Mouse (Mus musculus) activated CD4-positive, CD25-positive, alpha-beta regulatory T cell, adult 9 weeks (primary cell): ENCODE data around the gene Rpl18. TPM values are rescaled to one million over a fixed set of nuclear protein-coding genes. Genes with fewer than 3 reads are reported as not detected.

ENCODE experiments used
- polyA plus RNA-seq: library from polyadenylated mRNA; unstranded; fragments of 100-300 nt; shearing (Covaris generic); gene quantifications from one replicate; pipeline ENCODE4 v1.2.1, GENCODE M21; 2017

The Rpl18 gene
- 1,812 TPM for polyA plus RNA-seq

GRCm38 (mm10) chr7:45715090-45715708, at the start of gene Rpl18:
Gene Rpl18 (plus strand): TSS chr7:45715457.

GRCm38 (mm10) chr7:45666161-45666560, 49.1 kb upstream of the Rpl18 start, which contains the start of gene Fut2:
Gene Fut2 (minus strand): TSS chr7:45666394.

GRCm38 (mm10) chr7:45683396-45684050, 31.7 kb upstream of the Rpl18 start, which contains the start of gene Ntn5:
Gene Ntn5 (plus strand): TSS chr7:45684022.

DNA sequence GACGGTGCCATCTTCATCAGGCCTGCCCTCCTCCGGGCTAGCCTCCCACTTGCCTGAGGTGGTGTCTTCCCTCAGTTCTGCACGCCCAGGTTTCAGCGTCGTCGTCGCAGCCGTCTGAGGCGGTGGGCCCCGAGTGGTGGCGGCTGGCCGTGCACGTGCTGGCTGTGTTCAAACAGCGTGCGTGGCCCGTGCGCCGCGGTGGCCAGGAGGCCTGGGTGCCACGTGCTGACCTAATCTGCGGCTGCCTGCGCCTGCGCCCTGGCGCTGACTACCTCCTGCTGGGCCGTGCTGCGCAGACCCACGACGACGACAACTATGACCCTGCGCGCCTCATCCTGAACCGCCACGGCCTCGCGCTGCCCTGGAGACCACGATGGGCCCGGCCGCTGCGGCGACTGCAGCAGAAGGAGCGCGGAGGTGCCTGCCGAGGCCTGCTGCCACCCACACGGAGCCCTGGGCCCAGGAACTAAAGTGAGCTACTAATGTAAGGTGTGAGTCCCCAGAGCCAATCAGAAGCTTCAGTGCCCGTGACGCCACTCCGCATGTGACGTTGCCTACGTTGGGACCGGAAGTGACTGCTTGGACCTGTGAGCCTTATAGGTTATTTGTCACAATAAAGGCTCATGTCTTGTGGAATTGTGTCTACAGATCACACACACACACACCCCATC, 21.2 kb upstream of the Rpl18 start, which contains the start of gene Sec1:
TSS of gene Sec1 (minus strand) at position 482 of the 671 bp plus-strand sequence.

GRCm38 (mm10) chr7:45699523-45700141, 15.6 kb upstream of the Rpl18 start, which contains the start of gene Car11:
Gene Car11 (plus strand): TSS chr7:45699843.

GRCm38 (mm10) chr7:45704730-45705442, 10.4 kb upstream of the Rpl18 start, which contains the start of gene Dbp:
Gene Dbp (plus strand): TSS chr7:45705088.

GRCm38 (mm10) chr7:45717918-45718297, 2.7 kb downstream of the Rpl18 start, which contains the start of gene Sphk2:
Gene Sphk2 (minus strand): TSS chr7:45718002.

GRCm38 (mm10) chr7:45720413-45721233, 5.4 kb downstream of the Rpl18 start, which contains the start of gene Fam83e:
Gene Fam83e (plus strand): TSS chr7:45721212.

DNA sequence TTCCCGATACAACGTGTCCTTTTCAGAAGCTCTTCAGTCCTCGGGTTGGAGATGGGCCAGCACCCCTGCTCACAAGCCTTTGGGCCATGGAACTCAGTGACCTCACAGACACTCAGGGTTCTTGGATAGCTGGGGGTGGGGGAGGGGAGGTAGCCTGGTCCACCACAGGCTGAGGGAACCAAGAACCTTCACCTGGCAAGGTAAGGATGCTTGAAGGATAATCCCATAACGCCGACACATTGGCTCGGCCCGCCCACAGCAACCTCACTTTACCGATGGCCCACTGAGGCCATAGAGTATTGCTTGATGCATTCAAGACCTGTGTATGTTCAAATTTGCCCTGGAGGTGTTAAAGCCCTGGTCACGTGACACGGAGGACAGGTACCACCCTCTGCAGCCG, 10.5 kb downstream of the Rpl18 start, which contains the start of gene Spaca4:
TSS of gene Spaca4 (minus strand) at position 101 of the 400 bp plus-strand sequence.

Other genes starting within 250 kb of the Rpl18 start
- gene Bax, start 248.6 kb upstream of the Rpl18 start, polyA plus RNA-seq = 249 TPM
- 1.7 TPM for gene Tulp2, start 233.6 kb upstream of the Rpl18 start, polyA plus RNA-seq
- gene Gm45808, start 228.6 kb upstream of the Rpl18 start, polyA plus RNA-seq = 0.88 TPM
- gene Dhdh, start 226.7 kb upstream of the Rpl18 start, polyA plus RNA-seq = 1.0 TPM
- 289 TPM for gene Nucb1, start 205.1 kb upstream of the Rpl18 start, polyA plus RNA-seq
- 59.4 TPM for gene Ppp1r15a, start 189.2 kb upstream of the Rpl18 start, polyA plus RNA-seq
- gene Plekha4, start 189.1 kb upstream of the Rpl18 start, polyA plus RNA-seq = 0.40 TPM
- 1.9 TPM for gene Hsd17b14, start 160.6 kb upstream of the Rpl18 start, polyA plus RNA-seq
- 64.7 TPM for gene Bcat2, start 145.3 kb upstream of the Rpl18 start, polyA plus RNA-seq
- not detected for gene Fgf21, start 100.0 kb upstream of the Rpl18 start, polyA plus RNA-seq
- gene Fut1, start 98.2 kb upstream of the Rpl18 start, polyA plus RNA-seq = not detected
- 0.11 TPM for gene Izumo1, start 93.6 kb upstream of the Rpl18 start, polyA plus RNA-seq
- gene Rasip1, start 88.0 kb upstream of the Rpl18 start, polyA plus RNA-seq = 1.2 TPM
- gene Mamstr, start 75.5 kb upstream of the Rpl18 start, polyA plus RNA-seq = 0.72 TPM
- 0.17 TPM for gene Fut2, start 49.1 kb upstream of the Rpl18 start, polyA plus RNA-seq
- not detected for gene Ntn5, start 31.4 kb upstream of the Rpl18 start, polyA plus RNA-seq
- gene Sec1, start 21.1 kb upstream of the Rpl18 start, polyA plus RNA-seq = 0.33 TPM
- 8.1 TPM for gene Car11, start 15.6 kb upstream of the Rpl18 start, polyA plus RNA-seq
- gene Dbp, start 10.4 kb upstream of the Rpl18 start, polyA plus RNA-seq = 12.6 TPM
- gene Sphk2, start 2.5 kb downstream of the Rpl18 start, polyA plus RNA-seq = 37.7 TPM
- not detected for gene Fam83e, start 5.8 kb downstream of the Rpl18 start, polyA plus RNA-seq
- not detected for gene Spaca4, start 10.4 kb downstream of the Rpl18 start, polyA plus RNA-seq
- gene Lmtk3, start 68.3 kb downstream of the Rpl18 start, polyA plus RNA-seq = not detected
- 1.6 TPM for gene Sult2b1, start 69.2 kb downstream of the Rpl18 start, polyA plus RNA-seq
- 28.9 TPM for gene Cyth2, start 99.1 kb downstream of the Rpl18 start, polyA plus RNA-seq
- gene Kcnj14, start 109.3 kb downstream of the Rpl18 start, polyA plus RNA-seq = not detected
- gene Grwd1, start 115.5 kb downstream of the Rpl18 start, polyA plus RNA-seq = 42.0 TPM
- gene Kdelr1, start 157.3 kb downstream of the Rpl18 start, polyA plus RNA-seq = 119 TPM
- not detected for gene Grin2d, start 162.9 kb downstream of the Rpl18 start, polyA plus RNA-seq
- gene Syngr4, start 181.3 kb downstream of the Rpl18 start, polyA plus RNA-seq = 0.39 TPM
- gene Tmem143, start 181.5 kb downstream of the Rpl18 start, polyA plus RNA-seq = 7.9 TPM
- 689 TPM for gene Emp3, start 205.9 kb downstream of the Rpl18 start, polyA plus RNA-seq
- gene Ccdc114, start 208.6 kb downstream of the Rpl18 start, polyA plus RNA-seq = 2.2 TPM